Mouse (Mus musculus) midbrain, embryonic 12.5 days (tissue): ENCODE measurements around the gene Gm11060. TPM values are rescaled to one million over a fixed set of nuclear protein-coding genes. Genes with fewer than 3 reads are reported as not detected.
A peak's percentile ranks its signal among the peaks of the same experiment; 100 is the strongest.

ENCODE experiments used
- ATAC-seq: fragments of 200-750 bp; cut with Nextera tagmentation; 2 replicates; pipeline ENCODE4 v1.8.0; 2017; ENCODE audit warnings: low read depth, moderate TSS enrichment, moderate library complexity; ENCODE audit not compliant: low FRiP score
- H3K27ac ChIP-seq: fragments of 300-500 bp; sonication (generic); replicated peaks from 2 replicates; pipeline ENCODE4 v1.5.1; 2016; ENCODE audit warnings: mild to moderate bottlenecking
- H3K27me3 ChIP-seq: fragments of 300-500 bp; sonication (generic); 2 replicates; pipeline ENCODE4 v1.6.1; 2016; ENCODE audit warnings: mild to moderate bottlenecking
- H3K36me3 ChIP-seq: fragments of 300-500 bp; sonication (generic); 2 replicates; pipeline ENCODE4 v1.6.1; 2016
- H3K4me1 ChIP-seq: fragments of 300-500 bp; sonication (generic); 2 replicates; pipeline ENCODE4 v1.6.1; 2016
- H3K4me2 ChIP-seq: fragments of 300-500 bp; sonication (generic); replicated peaks from 2 replicates; pipeline ENCODE4 v1.6.1; 2016; ENCODE audit warnings: mild to moderate bottlenecking, moderate library complexity
- H3K4me3 ChIP-seq: fragments of 300-500 bp; sonication (generic); 2 replicates; pipeline ENCODE4 v1.5.1; 2016; ENCODE audit warnings: mild to moderate bottlenecking
- H3K9ac ChIP-seq: fragments of 300-500 bp; sonication (generic); replicated peaks from 2 replicates; pipeline ENCODE4 v1.6.1; 2016; ENCODE audit warnings: mild to moderate bottlenecking, moderate library complexity
- H3K9me3 ChIP-seq: fragments of 300-500 bp; sonication (generic); 2 replicates; pipeline ENCODE4 v1.6.1; 2016; ENCODE audit warnings: mild to moderate bottlenecking
- WGBS: fragments of 180-500 bp; shearing (Covaris S2); methylation state at CpG from one replicate; pipeline ENCODE4 v1.1.7; 2016; 5-methylcytosine and 5-hydroxymethylcytosine counted together
- polyA plus RNA-seq: library from polyadenylated mRNA; unstranded; fragments of >200 nt; fragmentation: Nextera tagmentation; extraction: Ambion mirVana; gene quantifications from 2 replicates; pipeline ENCODE4 v1.2.1, GENCODE M21; 2016

The Gm11060 gene
- polyA plus RNA-seq, 1 experiment from 2014 or later, result not detected

DNA sequence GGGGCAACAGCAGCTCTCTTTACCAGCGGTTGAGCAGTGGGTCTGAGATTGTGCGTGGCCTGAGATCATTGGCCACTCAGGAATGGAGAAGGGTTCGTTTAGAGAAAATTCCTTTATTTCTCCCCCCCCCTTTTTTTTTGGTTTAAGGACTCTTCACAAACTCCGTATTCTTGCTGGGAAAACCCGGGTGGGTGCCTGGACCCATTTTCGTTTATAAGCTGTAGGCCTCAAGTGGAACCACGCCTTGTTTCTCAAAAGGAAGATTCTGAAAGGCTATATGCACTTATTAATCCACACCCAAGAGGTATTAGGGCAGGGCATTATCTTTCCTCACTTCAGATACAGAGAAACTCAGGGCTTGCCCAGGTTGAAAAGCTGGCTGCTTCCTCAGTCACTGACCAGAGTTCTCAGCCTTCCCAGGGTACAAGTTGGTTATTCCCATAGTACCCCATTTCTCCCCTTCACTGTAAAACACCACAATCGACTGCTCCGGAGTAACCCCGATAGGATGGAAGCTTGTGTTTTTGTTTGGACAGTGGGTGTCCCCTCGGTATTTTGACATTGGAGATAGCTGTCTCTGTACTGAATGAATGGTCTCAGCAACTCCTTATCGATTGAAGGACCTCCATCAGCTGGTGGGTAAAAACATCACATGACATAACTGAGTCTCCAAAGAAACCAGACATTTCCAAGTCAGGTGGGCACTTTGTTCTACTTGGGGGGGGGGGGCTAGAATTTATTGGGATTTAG, 39.4 kb downstream of the Gm11060 start:
- 0 out of 2 replicates have a peak overlapping the region, but pooled peaks have one; percentile 7 for H3K4me3 ChIP-seq
- no peaks in the 10 kb centered on the region for H3K9me3 ChIP-seq
- H3K27ac ChIP-seq, result no peak overlapping the region
- peaks cover 25% of the 10 kb centered on the region for H3K4me1 ChIP-seq
- no peak overlapping the region for H3K9ac ChIP-seq
- no peak overlapping the region for H3K4me2 ChIP-seq
- H3K36me3 ChIP-seq, result no peaks in the 10 kb centered on the region
- peaks cover 99% of the 10 kb centered on the region for H3K27me3 ChIP-seq
- WGBS, result under 1% methylated on average over 12 of the region's 12 CpGs
- no peak for ATAC-seq

- 6% methylated on average over 2 of the region's 2 CpGs for WGBS
- Histone ChIP-seq H3K4me3 (no peak overlapping the region), H3K9me3 (no peaks in the 10 kb centered on the region), H3K36me3 (no peaks in the 10 kb centered on the region), H3K27ac (no peak overlapping the region), H3K4me1 (peaks cover 20% of the 10 kb centered on the region), H3K4me2 (no peak overlapping the region), H3K9ac (no peak overlapping the region), H3K27me3 (peaks cover 99% of the 10 kb centered on the region)
- ATAC-seq, result no peak
Observed at GRCm38 (mm10) chr2:105131811-105132100, 39.9 kb downstream of the Gm11060 start.

- no peak for ATAC-seq
- Histone ChIP-seq H3K27me3 (peaks cover 99% of the 10 kb centered on the region), H3K4me3 (no peak overlapping the region), H3K4me2 (no peak overlapping the region), H3K36me3 (no peaks in the 10 kb centered on the region), H3K4me1 (peaks cover 15% of the 10 kb centered on the region; the same call in 1 of the 2 replicates), H3K9ac (no peak overlapping the region), H3K27ac (no peak overlapping the region), H3K9me3 (no peaks in the 10 kb centered on the region)
- WGBS, result under 1% methylated on average over 16 of the region's 17 CpGs
Observed at GRCm38 (mm10) chr2:105132300-105132699, 40.5 kb downstream of the Gm11060 start.

DNA sequence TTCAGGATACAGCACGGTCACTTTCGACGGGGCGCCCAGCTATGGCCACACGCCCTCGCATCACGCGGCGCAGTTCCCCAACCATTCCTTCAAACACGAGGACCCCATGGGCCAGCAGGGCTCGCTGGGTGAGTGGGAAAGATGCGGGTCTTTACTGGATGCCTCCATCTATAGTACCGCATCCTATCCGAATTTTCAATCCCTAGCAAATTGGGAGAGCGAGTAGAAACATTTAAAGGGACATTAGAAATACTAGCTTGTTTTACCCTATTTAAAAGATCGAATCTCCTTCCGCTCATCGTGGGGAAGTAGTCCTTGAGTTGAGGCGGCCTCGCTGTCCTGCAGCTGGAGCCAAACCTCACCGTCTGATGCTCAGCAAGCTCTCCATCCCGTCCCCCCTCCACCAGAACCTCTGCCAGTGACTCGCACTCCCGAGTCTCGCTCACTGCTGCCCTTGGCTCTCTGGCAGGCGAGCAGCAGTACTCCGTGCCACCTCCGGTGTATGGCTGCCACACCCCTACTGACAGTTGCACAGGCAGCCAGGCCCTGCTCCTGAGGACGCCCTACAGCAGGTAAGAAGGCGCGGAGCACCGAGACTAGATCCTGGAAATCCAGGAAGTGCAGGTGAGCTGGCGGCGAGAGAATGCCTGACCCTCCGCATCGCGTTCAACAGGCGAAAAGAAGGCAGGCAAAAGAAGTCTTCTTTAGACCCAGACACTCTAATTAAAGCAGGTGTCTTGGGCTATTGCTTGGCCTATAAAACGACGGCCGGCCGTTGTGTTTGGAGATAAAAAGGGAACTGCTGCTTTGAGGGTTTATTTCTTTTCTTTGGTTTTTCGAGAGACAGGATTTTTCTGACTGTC, 41.3 kb downstream of the Gm11060 start:
- 1% methylated on average over 43 of the region's 43 CpGs for WGBS
- Histone ChIP-seq H3K27ac (no peak overlapping the region), H3K9me3 (no peaks in the 10 kb centered on the region), H3K9ac (no peak overlapping the region), H3K27me3 (peaks cover 99% of the 10 kb centered on the region), H3K4me2 (no peak overlapping the region), H3K4me1 (0 out of 2 replicates have a peak, but pooled peaks cover 11% of the 10 kb centered on the region), H3K36me3 (no peaks in the 10 kb centered on the region), H3K4me3 (no peak overlapping the region)
- ATAC-seq, result peak; percentile 35; the same call in 1 of the 2 replicates

- no peaks in the 10 kb centered on the region for H3K36me3 ChIP-seq
- ATAC-seq, result no peak
Observed at GRCm38 (mm10) chr2:105134296-105134695, 42.5 kb downstream of the Gm11060 start.

GRCm38 (mm10) chr2:105139471-105139870, 47.7 kb downstream of the Gm11060 start:
- 81% methylated on average over 7 of the region's 7 CpGs for WGBS
- H3K27me3 ChIP-seq, result peaks cover 55% of the 10 kb centered on the region
- H3K4me2 ChIP-seq, result no peak overlapping the region
- H3K4me3 ChIP-seq, result no peak overlapping the region
- no peaks in the 10 kb centered on the region for H3K4me1 ChIP-seq
- H3K9me3 ChIP-seq, result no peaks in the 10 kb centered on the region
- no peaks in the 10 kb centered on the region for H3K36me3 ChIP-seq
- ATAC-seq, result no peak
- no peak overlapping the region for H3K27ac ChIP-seq
- no peak overlapping the region for H3K9ac ChIP-seq

More at GRCm38 (mm10) chr2:105134296-105134695, 42.5 kb downstream of the Gm11060 start:
- Histone ChIP-seq H3K9ac (no peak overlapping the region), H3K4me1 (0 out of 2 replicates have a peak, but pooled peaks cover 11% of the 10 kb centered on the region), H3K9me3 (no peaks in the 10 kb centered on the region), H3K27me3 (peaks cover 98% of the 10 kb centered on the region), H3K27ac (no peak overlapping the region), H3K4me3 (peak overlapping the region; percentile 6; the same call in 1 of the 2 replicates), H3K4me2 (no peak overlapping the region)
- 1% methylated on average over 19 of the region's 19 CpGs for WGBS

DNA sequence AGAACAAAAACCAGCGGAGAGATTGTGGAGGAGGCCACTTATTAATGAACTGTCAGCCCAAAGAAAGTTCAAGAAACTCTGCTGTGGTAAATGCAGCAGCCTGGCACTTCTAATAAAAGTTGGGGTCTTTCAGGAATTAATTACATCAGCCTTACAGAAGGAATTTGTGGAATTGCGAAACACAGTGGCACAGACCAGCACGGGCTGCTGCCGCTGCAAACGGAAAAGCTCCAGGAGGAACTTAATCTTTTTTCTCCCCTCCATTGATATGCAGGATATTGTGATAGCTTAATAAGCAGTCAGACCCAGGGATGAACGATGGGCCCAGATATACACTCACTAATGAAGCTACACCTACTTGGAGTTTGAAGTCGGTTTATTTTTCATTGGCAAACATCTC, 49.6 kb downstream of the Gm11060 start:
- Histone ChIP-seq H3K4me3 (no peak overlapping the region), H3K27me3 (peaks cover 37% of the 10 kb centered on the region), H3K9ac (no peak overlapping the region), H3K4me1 (no peaks in the 10 kb centered on the region), H3K36me3 (no peaks in the 10 kb centered on the region), H3K4me2 (no peak overlapping the region), H3K27ac (no peak overlapping the region), H3K9me3 (no peaks in the 10 kb centered on the region)
- no peak for ATAC-seq
- 45% methylated on average over 7 of the region's 7 CpGs for WGBS

Other genes starting within 250 kb of the Gm11060 start
- 0.43 and 0.73 TPM in 2 replicates for gene Prrg4, start 242.1 kb upstream of the Gm11060 start, polyA plus RNA-seq
- gene Ccdc73, start 224.2 kb upstream of the Gm11060 start, polyA plus RNA-seq, result 8.5 and 8.9 TPM in 2 replicates
- 234 and 236 TPM in 2 replicates for gene Eif3m, start 74.9 kb upstream of the Gm11060 start, polyA plus RNA-seq
- 0.11 and 0.12 TPM in 2 replicates for gene Wt1, start 34.5 kb downstream of the Gm11060 start, polyA plus RNA-seq
- gene Them7, start 132.3 kb downstream of the Gm11060 start, polyA plus RNA-seq, result 0.11 TPM in 1 of 2 replicates, not detected in the other